Mouse (Mus musculus): ENCODE measurements at regions not wholly inside any gene's neighbourhood (a gene's known extent, or its start where the extent isn't known, plus 50 kb on each side); places are given as distances from the start of the nearest gene placed in this dataset.

- no peak for DNase-seq
Measured at GRCm38 (mm10) chr13:85035903-85036302, 153.3 kb upstream of the Ccnh start.

DNA sequence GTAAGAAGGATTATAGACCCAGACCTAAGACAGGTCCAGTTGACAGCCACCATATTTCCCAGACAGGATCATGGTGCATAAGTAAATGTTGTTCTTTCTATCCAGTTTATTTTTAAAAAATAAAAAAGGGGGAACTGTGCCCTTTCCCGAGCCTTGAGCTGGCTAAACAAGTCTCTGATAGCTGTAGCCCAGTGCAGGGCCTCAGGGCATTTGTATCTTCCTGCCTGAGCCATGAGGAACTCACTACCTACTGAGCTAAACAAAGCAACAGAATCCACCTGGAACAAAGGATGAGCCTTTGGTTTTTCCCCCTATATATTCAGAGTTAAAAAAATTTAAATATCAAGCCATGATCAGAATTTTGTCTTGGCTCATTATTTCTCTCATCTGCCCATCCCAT is 152.4 kb upstream of the Ccnh start:
- no peak for DNase-seq

GRCm38 (mm10) chr13:85066585-85067550 is 122.3 kb upstream of the Ccnh start:
- DNase-seq: no peak

- DNase-seq: no peak
Measured at GRCm38 (mm10) chr13:85067551-85068283, 121.5 kb upstream of the Ccnh start.

GRCm38 (mm10) chr13:85068403-85068802 is 120.8 kb upstream of the Ccnh start:
- no peak for DNase-seq

- DNase-seq: no peak
Measured at GRCm38 (mm10) chr13:85083335-85083734, 105.9 kb upstream of the Ccnh start.

DNA sequence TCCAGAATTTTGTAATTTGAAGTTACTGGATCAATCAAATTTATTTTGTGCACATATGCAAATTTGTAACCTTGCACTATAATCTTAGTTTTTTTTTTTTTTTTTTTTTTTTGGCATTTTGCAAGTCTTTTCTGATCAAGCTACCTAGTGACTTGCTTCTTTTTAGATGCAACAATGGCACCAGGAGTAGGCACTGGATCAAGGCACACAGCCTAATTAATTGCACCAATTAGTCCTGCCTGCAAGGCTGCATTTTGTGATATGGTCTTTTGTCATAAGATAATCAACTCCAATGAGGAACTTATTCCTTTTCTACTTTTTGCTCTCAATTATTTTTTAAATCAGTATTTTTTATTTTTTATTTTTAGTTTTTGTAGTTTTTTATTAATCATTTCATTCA is 105.5 kb upstream of the Ccnh start:
- no peak for DNase-seq

DNA sequence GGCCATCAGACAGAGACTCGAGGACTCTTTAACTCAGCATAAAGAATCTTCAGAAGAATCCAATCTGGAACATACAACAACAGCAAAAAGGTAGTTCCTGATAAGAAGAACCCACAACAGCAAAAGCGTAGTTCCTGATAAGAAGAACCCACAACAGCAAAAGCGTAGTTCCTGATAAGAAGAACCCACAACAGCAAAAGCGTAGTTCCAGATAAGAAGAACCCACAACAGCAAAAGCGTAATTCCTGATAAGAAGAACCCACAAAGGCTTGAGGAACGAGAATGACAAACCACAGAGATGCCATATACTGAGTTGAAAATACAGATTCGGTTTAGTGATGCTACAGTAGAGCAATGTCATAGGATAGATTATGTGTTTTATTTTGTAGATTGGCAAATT is 93.0 kb upstream of the Ccnh start:
- no peak for DNase-seq

DNA sequence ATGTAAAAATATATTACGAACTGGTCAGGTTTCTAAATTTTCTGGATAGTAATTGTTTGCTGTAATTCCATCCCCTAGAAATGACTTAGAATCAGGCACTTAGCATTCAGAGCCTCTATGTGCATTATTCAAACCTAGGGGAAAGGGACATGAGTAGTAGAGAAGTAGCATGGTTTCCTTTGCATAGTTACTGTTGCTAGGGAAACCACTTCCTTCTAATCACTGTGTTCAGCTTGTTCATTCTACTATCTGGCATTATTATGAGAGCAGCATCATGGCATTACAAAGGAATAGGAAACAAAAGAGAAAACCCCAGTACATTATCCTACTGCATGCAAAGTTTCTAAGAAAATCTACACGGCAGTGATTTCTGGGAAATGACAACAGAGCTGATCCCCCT is 65.9 kb upstream of the Ccnh start:
- DNase-seq: no peak

DNA sequence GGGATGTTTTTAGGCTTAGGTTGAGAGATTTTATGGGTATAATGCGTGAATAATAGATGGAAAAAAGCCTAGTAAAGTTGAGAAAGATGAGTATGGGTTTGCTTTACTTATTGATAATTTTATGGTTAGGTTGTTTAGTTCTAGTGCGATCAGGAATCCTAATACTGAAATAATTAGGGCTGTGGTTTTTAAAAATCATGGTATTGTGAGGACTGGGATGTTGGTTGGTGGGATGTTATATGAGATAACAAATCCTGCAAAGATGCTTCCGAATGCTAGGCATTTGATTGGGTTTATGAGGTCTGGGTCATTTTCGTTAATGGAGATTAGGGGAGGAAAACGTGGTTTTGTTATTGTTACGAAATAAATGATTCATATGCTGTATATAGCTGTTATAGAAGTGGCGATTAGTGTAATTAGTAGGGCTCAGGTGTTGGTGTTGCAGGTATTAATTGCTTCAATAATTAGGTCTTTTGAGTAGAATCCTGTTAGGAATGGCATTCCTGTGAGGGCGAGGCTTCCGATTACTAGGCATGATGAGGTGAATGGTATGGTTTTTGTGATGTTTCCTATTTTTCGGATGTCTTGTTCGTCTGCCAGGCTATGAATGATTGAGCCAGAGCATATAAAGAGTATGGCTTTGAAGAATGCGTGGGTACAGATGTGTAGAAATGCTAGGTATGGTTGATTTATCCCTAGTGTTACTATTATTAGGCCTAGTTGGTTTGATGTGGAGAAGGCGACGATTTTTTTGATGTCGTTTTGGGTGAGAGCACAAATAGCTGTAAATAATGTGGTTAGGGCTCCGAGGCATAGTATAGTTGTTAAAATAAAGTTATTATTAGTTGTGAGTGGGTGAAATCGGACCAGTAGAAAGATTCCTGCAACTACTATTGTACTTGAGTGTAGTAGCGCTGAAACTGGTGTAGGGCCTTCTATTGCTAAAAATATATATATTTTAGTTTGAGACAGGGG is 62.3 kb upstream of the Ccnh start:
- DNase-seq: peak; percentile 6 to 83

GRCm38 (mm10) chr13:85127548-85127925 is 61.7 kb upstream of the Ccnh start:
- DNase-seq: no peak
